Mouse (Mus musculus) left cerebral cortex, postnatal 4 days (tissue): ENCODE results near the gene Phf5a. TPM values are rescaled to one million over a fixed set of nuclear protein-coding genes. Genes with fewer than 3 reads are reported as not detected.
"Not testable (repeated sequence)": the region's sequence is repeated elsewhere in the genome, so short reads cannot be mapped to it uniquely, and the experiment has no call there.

Experiments used
- DNase-seq: peaks from one replicate; pipeline ENCODE4 v3.0.0-alpha.2; 2022
- intact Hi-C: fragments of 180-260 bp; cut with DNase I; formaldehyde crosslinking; loops from one replicate; pipeline ENCODE4 v1.15.1; 2025
- total RNA-seq, 2 experiments: library from RNA; stranded (reverse); gene quantifications; 2 replicates each; pipeline ENCODE4 v1.2.3; 2021

Phf5a gene
- 10 to 100 TPM; 51.8 to 59.7 TPM for total RNA-seq

DNA sequence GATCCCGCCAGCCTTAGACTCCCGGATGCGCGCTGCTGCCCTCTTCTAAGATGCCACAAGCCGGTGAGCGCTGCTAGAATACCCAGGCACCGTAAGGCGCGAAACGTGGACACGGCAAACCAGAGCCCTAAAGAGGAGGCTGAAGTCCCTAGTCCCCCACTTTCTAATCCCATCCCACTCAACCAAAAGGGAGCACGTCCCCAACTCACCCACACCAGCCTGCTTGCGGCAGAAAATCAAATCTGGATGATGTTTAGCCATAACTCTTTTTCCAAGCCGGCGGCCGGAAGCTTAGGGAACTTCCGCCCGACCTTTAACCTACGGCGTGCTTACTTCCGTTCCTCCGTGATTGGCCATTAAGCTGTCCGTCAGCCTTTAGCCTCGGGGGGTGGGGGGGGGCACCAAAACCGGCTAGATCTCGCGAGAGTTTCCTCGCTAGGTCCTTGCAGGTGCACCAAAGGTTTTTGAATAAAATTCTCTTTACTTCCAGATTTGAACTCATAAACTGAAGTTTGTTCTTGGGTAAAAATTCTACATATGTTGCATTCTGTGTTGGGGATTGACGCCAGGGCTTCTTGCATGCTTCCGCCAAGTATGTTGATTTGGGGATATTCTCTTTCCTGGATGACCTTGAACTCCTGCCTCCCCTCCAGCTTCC, at the start of gene Phf5a:
TSS of gene Phf5a (minus strand) at position 308 of the 658 bp plus-strand sequence.
- intact Hi-C loops = no loop called here
- DNase-seq = peak; percentile 85

DNA sequence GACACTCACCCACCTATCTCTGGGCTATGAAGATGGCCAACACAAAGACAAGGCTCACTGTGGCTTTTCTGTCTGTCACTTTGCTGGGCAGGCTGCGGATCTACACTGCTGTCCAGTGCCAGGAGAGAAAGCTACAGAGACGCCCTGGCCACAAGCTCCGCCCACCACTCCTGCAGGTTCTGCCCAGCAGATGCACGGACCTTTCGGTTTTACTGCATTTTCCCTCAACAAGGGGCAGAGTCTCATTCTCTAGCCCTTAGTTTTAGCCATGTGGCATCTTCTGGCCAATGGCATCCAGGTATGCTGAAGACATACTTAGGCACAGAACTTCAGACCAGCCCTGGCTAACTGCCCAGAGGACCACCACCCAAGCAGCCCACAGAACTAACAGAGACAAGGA, 49.5 kb upstream of the Phf5a start:
- intact Hi-C loops = no loop called here

DNA sequence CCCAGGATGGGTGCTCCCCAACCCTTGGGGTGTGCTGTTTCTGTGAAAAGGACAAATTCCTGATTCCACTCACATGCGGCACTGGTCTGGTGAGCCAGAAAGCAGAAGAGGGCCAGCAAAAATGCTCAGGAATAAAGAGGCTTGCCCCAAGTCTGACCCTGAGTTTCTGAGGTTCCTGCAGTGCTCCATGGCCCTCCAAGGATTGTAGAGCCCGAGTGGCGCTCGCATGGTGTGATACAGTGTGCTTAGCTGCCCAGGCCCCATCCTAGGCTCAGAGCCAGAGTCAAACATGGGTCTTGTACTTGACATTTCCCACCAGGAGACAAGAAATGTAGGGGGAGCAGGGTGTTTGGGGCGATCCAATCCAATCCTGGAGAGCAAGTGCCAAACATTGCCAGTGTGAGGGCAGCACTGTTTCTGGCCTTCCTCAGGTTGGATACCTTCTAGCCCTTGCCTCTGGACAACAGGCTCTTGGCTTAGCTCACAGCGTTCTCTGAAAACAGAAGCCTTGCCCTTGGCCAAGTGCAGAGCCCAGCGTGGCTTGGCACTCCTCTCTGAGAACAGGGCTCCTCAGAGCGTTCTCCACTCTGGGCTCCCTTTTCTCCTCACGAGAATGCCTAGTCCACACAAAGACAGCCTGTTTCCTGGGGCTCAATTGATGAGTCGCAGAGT, 49.0 kb upstream of the Phf5a start:
- intact Hi-C loops = no loop called here
- DNase-seq = peak; percentile 55

More for the DNA sequence above, 49.5 kb upstream of the Phf5a start:
- peak; percentile 47 for DNase-seq

DNA sequence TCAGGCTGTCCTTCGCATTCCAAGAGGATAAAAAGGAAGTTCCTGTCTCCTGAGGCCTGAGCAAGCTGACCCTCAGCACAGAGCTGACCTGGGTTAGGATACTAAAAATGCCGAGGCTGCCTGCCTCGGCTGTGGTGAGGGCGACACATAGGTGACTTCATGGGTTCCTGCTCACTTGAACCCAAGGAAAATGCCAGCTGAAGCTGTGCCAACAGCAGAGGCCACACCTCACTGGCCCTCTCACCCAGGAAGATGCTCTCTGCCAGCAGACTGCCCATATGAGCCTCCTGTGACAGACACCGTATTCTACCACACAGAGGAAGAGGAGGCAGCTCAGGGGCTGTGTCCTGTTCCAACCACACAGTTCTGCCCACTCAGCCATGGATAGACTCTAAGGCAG, 47.4 kb upstream of the Phf5a start:
- intact Hi-C loops = no loop called here
- no peak for DNase-seq

DNA sequence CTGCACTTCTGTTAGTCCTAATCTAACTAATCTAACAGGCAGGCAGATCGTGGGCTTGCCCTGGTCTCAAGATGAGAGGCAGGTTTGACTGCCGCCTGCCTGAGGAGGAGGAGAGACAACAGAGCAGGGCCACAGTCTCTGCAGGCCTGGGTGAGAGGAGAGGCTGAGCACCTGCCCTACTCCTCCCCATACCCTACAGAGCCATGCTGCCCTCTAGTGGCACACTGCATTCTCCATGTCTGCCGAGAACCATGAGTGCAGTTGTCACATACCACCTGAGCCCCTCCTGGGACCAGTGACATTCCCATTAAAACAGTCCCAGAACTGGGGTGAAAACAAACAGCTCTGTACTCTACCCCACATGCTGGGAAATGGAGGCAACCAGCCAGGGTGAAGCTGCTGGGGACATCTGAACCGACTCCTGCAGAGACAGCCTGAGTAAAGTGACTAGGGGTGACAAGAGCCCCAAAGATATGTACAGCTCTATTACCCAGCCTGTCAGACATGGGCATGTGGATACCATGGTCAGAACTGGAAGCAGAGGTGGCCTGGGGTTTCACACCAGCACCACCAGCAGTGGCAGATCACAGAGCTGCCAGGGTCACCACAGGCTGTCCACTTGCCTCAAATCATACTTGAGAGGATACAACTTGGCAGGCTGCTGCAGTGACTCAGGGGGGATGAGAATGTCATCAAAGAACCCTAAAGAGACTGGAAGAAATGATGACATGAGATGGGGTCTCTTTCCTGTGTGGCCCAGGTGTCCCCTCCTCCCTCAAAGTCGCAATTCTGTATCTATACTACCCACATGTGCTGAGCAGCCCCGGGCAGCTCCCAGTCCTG, 46.1 kb upstream of the Phf5a start:
- intact Hi-C loops = no loop called here
- peak; percentile 75 for DNase-seq

DNA sequence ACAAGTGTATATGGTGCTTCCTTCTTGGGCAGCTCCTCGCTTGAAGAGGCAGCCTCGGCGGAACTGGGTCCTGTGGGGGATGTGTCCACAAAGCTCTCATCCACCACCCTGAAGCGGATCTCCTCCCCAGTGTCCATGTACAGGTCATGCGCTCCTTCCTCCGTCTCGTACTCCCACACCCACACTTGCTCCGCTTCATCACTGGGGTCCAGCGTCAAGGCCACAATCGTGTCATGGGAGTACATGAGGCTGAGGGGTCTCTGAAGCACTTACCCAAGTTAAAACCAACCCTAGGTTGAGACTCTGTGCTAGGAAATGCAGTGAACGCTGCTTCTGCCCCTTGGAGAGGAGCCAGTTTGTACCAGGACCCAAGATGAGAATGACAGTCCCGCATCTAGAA, 45.5 kb upstream of the Phf5a start:
- intact Hi-C loops = no loop called here
- DNase-seq = no peak

DNA sequence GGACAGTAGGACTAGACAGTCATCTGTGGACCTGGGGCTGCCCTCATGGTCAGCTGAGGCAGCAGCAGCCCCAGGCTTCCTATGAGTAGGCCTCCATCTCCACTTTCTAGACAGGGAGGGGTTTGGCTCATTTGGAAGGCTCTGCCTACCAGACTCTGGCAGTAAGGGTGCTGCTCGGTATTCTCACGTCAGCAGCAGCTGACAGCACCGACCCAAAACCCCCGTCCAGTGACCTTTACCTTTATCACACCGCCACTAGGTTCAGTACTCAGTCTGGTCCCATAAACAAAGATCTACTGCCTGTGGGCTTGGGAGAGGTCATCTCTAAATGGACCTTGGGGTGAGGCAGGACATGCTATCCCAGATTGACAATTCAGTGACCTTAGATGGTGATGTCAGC, 44.0 kb upstream of the Phf5a start:
- DNase-seq = no peak
- intact Hi-C loops = no loop called here

DNA sequence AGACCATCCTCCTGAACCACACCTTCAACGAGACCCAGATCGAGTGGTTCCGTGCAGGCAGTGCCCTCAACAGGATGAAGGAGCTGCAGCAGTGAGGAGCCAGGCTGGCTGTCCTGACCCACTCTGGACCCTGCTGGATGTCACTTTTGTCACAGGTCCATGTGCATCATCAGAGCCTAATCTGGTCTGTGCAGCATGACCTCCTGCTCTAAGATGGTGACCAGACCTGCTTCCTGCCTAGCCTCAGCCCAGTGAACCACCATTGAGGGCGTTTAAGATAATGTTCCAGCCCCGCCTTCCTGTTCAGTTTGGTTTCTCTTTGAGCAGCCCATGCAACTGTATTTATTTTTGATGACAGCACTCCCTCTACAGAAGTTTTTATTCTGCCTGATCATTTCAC, 43.0 kb upstream of the Phf5a start:
- intact Hi-C loops = no loop called here
- no peak for DNase-seq

DNA sequence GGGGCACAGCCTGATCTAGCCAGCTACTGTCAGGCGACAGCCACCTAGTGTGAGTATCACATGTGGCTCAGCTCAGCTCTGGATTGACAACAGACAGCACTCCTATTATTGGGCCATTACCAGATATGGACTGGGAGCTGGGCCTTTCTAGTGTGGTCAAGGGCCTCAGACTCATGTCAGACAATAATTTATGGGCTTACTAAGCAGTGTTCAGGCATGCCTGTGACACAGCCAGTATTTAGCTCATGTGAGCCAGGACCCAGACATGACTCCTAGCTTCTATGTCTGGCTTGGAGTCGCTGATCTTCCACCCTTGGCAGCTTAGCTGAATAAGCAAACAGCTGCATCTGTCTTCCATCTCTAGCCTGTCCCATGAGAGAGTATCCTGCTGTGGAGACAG, 40.8 kb upstream of the Phf5a start:
- intact Hi-C loops = no loop called here
- no peak for DNase-seq

DNA sequence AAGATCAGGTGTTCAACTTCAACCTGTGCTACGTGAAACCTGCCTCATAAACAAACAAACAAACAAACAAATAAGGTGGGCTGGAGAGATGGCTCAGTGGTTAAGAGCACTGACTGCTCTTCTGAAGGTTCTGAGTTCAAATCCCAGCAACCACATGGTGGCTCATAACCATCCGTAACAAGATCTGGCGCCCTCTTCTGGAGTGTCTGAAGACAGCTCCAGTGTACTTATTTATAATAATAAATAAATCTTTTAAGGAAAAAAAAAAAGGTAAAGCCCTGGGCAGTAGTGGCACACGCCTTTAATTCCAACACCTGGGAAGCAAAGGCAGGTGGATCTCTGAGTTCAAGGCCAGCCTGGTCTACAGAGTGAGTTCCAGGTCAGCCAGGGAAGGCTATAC, 37.1 kb upstream of the Phf5a start:
- intact Hi-C loops = loop anchor here (10.0 kb wide), 1 partner anchor 74 kb away; no protein-coding TSS in a partner anchor
- not testable (repeated sequence) for DNase-seq

DNA sequence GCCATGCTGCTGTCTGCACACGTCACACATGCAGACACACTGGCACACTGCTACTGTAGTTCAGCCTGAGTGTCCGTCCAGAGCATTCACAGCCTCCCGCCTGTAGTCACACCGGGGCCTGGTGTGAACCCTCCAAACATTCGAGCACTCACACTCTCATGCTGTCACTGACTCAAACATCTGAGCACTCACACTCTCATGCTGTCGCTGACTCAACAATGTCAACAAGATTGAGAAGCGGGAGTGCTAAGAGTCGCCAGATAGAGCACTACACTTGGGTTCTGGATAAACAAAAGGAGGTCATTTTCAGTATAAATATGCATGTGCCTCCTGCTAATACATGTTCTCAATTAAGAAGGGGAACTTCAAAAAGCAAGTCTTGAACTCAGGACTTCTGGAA, 36.2 kb upstream of the Phf5a start:
- DNase-seq = no peak
- intact Hi-C loops = loop anchor here (10.0 kb wide), 1 partner anchor 73 kb away; no protein-coding TSS in a partner anchor

DNA sequence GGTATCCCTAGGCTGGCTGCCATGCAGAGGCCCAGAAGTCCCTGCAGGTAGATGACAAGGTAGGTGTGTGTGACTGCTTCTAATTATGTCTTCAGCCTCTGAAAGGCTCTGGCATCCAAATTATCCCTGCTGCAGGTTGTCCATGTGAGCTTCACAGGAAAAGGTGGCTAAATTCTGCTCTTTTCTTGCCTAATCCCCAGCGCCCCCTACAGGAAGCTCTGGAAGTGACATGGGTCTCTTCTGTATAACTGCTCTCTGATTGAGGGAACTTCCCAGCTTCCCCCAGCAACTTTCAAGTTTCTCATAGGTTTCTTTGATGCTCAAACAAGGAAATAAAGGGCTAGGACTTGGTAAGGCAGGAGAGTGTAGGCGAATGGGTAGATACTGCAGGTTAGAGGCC, 33.2 kb upstream of the Phf5a start:
- intact Hi-C loops = loop anchor here (10.0 kb wide), 1 partner anchor 70 kb away; no protein-coding TSS in a partner anchor
- peak; percentile 81 for DNase-seq

DNA sequence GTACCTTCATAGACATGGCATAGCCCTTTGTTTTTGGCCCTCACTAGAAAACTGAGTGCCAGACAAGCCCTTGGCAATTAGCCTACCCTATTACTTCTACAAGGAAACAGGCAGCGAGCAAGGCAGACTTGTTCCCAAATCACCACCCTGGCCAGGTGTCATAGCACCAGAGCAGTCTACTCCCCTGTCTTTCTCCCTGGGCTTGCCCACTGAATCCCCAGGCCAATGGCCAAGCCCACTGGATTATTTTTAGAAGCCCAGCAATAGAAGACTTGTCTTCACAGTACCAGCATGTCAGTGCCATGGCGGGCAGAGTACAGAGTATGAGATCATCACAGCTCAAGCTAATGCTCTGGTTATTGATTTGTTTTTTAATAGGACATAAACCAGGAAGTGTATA, 27.0 kb upstream of the Phf5a start:
- intact Hi-C loops = no loop called here
- DNase-seq = no peak

DNA sequence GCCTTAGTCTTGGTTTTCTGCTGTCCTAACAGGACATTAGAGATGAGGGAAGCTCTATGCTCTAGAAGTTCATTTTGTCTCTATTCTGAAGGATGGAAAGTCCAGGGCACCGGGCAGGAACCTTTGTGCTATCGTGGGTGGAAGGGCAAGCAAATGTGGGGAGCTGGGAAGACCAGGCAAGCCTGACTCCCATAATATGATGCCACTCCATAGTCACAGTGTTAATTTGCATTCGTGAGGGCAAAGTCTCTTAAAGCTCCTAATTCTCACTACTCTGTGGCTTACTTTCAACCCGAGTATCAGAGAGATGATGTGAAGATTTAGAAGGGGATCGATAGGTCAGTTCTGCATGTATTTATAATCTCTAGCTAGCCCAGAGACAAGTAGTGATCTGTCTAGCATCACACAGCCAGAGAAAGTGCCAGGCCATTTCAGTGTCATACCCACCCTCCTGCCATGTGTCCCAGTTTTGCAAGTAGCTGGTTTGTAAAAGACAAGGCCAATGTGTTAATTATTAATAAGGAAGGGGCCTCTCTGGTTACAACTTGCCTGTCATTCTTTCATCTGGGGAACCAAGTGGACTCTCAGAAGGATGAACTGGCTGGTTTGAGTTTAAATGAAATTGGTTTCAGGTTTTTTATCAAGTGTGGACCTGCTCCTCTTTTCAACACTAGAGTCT, 26.0 kb upstream of the Phf5a start:
- intact Hi-C loops = no loop called here
- DNase-seq = no peak

DNA sequence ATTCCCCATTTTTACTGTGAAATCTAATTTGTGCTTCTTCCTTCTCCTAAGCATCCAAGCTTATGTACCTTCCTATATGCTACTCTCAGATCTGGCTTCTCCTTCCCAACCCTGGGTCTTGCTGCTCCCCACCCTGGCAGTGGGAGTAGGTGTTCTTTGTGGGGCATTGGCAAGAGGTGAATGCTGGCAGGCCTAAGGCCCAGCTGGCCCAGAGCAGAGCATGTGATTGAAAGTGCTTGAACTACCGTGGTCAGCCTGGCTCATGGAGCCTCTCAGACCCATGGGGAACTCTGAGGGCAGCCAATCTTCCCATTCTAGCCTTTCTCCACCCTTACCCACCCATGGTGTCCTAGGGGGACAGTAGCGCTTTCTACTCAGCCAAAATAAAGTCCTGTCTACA, 24.7 kb upstream of the Phf5a start:
- no peak for DNase-seq
- intact Hi-C loops = no loop called here

DNA sequence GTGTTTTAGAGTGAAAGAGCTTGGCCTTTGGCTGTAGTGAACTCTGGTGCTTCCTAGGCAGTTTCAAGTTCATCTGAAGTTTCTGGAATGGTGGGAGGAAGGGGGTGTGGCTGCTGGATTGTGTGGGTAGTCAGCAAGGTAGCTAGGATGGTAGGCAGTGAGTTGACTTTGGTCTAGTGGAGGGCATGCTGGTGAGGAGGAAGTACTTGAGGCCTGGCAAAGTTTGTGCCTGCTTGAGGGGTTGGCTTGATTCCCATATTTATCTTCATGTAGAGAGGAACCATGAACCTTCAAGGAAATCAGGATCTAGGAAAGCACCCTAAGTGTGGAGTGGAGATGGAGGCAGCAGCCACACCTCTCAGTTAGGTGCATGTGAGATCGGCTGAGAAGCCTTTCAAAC, 22.3 kb upstream of the Phf5a start:
- intact Hi-C loops = no loop called here
- no peak for DNase-seq

DNA sequence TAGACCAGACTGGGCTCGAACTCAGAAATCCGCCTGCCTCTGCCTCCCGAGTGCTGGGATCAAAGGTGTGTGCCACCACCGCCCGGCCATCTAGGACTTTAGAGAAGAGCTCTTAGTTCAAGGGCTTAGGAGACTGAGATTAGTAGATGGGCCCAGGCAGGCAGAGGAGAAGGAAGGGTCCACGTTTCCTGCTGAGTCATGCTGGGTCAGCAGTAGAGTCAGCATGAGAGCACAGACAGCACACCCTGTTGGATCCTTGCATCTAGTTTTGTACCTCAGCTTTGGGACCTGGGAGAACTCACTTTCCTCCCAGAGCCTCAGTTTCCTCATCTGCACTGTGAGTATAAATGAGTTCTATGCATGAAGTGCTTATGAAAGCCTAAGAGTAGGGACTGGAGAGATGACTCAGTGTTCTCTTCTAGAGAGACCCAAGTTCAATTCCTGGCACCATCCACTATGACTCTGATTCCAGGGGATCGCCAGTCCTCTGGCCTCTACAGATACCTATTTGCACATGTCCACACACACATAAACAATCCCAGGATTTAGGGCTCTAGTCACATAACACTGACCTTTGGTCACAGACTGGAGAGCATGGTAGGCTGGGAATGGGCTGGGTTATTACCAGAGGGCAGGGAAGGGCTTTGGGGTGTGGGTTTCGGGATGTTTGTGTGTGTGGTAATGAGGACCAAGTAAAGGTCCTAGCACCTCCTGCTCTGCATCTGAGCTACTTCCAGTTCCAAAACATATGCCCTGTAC, 20.3 kb upstream of the Phf5a start:
- intact Hi-C loops = no loop called here
- DNase-seq = no peak

DNA sequence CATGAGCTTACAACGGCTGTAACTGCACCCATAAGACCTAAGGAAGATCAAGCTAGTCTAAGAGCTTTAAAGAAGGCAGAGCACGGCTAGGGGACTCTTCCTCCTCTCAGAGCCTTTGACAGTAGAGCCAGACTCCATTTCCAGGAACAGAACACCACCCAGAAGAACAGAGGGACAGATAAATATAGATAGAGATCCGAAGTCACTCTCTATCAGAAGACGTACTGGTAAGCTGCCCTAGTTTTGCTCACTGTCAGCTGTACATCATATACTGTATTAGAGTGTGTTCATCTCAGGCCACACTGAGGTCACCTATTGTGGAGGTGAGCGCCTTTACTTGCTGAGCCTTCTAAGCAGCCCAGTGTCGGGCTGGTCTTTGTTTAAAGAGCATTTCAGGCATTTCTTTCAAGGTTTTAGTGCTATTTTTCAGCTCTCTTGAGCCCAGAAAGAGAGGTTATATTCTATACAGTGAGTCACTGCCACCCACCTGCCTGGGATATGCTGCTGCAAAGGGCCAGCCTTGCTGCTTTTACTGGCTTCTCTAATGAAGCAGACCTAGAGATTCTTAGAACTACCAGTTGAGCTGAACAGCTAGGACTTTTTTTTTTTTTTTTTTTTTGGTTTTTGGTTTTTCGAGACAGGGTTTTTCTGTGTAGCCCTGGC, 19.6 kb upstream of the Phf5a start:
- intact Hi-C loops = no loop called here
- no peak for DNase-seq

DNA sequence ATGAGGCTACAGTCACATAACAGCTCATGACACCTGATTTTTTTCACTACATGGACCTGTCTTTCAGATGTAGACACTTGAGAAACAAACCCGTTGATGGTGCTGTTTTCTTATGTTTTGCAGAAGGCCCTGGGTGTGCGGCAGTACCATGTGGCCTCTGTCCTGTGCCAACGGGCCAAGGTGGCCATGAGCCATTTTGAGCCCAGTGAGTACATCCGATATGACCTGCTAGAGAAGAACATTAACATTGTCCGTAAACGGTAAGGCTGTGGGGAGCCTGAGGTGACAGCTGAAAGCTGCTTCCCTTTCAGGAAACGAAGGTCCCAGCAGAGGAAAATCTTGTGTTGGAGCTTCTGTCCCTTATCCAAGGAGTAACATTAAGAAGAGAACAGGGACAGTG, 17.5 kb upstream of the Phf5a start:
- intact Hi-C loops = no loop called here
- DNase-seq = no peak
